Mouse (Mus musculus): ENCODE measurements around the gene Rab28. TPM values are rescaled to one million over a fixed set of nuclear protein-coding genes. Genes with fewer than 3 reads are reported as not detected.
"Not testable (repeated sequence)": the region's sequence is repeated elsewhere in the genome, so short reads cannot be mapped to it uniquely, and the experiment has no call there.

Rab28 gene
- polyA plus RNA-seq, 1 experiment from 2014 or later, result 79.1 TPM

DNA sequence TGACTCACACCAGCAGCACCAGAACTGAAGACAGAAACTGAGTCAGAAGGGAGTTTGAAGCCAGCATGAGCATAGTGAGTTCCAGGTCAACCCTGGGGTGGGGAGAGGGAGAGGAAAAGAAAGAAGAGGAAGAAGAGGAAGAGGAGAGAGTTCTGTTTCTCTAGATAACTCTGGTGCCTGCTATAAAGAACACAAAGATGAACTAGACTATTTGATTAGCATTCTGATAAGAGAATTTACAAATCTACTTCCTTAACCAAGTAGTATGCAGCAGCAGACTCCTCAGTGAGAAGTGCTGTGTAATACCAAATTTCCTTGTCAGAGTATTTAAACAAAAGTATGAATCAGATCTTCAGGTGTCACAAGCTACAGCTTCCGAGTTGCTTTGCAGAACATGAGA, 19.1 kb upstream of the Rab28 start:
- no peaks in the 10 kb centered on the region for H3K27me3 ChIP-seq
- H3K4me3 ChIP-seq, result no peak overlapping the region
- H3K4me1 ChIP-seq, result no peaks in the 10 kb centered on the region
- H3K27ac ChIP-seq, result no peak overlapping the region
- WGBS, result 77% methylated on average over 1 of the region's 1 CpGs
- H3K9ac ChIP-seq, result no peak overlapping the region
- no peaks in the 10 kb centered on the region for H3K36me3 ChIP-seq
- no peaks in the 10 kb centered on the region for H3K9me3 ChIP-seq
- no peak overlapping the region for H3K4me2 ChIP-seq
- no peak for ATAC-seq (ENCODE audit: insufficient number of reproducible peaks, insufficient read depth, low FRiP score, low TSS enrichment, low read depth)

DNA sequence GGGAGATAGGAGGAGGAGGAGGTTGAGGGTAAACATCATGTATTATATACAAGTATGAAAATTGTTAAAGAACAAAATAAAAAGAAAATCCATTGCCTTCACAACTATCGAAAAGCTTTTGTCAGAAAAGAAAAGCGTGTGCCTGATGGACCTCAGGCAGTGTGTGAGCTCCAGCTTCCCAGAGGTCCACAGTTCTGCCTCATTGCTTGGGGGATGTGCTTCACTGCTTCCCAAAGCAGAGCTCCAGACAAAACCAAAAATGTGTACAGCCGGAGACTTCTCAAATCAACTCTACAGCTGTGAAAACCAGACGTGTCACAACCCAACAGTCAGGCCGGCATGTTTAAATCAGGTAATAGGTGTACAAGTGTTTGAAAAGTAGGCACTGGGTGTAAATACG, 17.6 kb upstream of the Rab28 start:
- Histone ChIP-seq H3K9ac (no peak overlapping the region), H3K36me3 (no peaks in the 10 kb centered on the region), H3K27ac (no peak overlapping the region), H3K4me1 (no peaks in the 10 kb centered on the region), H3K27me3 (no peaks in the 10 kb centered on the region), H3K9me3 (no peaks in the 10 kb centered on the region), H3K4me3 (no peak overlapping the region), H3K4me2 (no peak overlapping the region)
- no peak for ATAC-seq (ENCODE audit: insufficient number of reproducible peaks, insufficient read depth, low FRiP score, low TSS enrichment, low read depth)
- 77% methylated on average over 6 of the region's 6 CpGs for whole genome bisulfite sequencing

DNA sequence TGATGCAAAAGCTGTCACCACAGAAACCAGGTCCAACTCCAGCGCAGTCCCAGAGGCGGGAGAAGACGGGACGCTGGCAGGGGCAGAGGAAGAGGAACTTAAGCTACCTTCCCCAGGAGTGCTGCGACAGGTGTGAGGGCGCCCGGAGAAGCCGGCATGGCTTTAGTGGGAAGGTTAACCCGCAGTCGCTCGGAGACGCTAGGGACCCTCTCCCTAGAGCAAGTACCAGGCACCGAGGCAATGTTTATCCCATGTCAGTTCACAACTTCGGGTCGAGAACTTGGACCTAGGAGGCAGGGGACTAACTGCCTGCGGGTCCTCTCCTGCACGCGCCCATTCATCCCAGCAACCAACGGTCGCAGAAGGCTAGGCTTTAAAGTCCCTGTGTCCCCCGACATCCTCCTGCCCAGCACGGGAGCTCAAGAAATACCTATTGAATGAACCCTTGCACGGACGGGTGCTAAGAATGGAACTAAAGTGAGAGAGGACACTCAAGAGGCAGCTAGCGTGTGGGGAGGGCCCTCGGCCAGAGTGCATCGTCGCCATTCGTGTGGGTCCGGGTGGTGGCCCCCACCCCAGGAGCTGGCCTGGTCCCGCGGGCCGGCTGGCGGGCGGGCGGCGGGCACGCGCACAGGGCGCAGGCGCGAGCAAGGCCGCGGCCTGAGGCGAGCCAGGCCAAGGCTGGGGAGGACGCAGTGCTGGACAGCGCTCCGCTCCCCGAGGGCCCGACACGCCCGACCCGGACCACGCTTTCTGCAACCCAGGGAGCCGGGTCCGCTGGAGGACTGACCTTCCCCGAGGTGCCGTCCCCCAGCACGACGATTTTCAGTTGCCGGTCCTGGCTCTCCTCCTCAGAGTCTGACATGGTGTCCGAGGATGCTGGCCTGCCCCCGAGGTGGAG, 592 bp downstream of the Rab28 start:
- Histone ChIP-seq H3K9me3 (no peaks in the 10 kb centered on the region), H3K9ac (peak overlapping the region; percentile 93), H3K4me1 (peaks cover 6% of the 10 kb centered on the region; the same call in 1 of the 2 replicates), H3K27me3 (no peaks in the 10 kb centered on the region), H3K4me3 (peak overlapping the region; percentile 94), H3K4me2 (peak overlapping the region; percentile 94), H3K27ac (peak overlapping the region; percentile 66; the same call in 1 of the 2 replicates), H3K36me3 (no peaks in the 10 kb centered on the region)
- WGBS, result under 1% methylated on average over 63 of the region's 63 CpGs
- peak; percentile 83 for ATAC-seq (ENCODE audit: insufficient number of reproducible peaks, insufficient read depth, low FRiP score, low TSS enrichment, low read depth)

DNA sequence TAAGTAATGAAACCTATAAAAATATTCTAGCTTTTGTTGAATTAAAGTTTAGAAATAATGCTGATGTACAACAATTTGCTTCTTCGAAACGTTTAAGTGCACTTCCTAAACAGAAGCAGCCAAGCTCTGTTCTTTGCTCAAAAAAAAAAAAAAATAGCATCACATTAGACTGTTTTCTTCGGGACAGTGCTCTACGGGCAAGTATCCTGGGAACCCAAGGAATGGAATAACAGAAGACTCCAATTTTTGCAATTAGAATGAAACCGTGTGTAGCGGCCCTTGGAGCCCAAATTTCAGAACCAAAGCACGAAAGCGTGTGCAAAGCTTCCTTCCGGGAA, 1.2 kb downstream of the Rab28 start:
- Histone ChIP-seq H3K9ac (peak overlapping the region; percentile 93), H3K4me2 (peak overlapping the region; percentile 94), H3K9me3 (no peaks in the 10 kb centered on the region), H3K4me3 (peak overlapping the region; percentile 94), H3K36me3 (no peaks in the 10 kb centered on the region), H3K27ac (no peak overlapping the region), H3K27me3 (no peaks in the 10 kb centered on the region), H3K4me1 (peaks cover 6% of the 10 kb centered on the region; the same call in 1 of the 2 replicates)
- no peak for ATAC-seq (ENCODE audit: insufficient number of reproducible peaks, insufficient read depth, low FRiP score, low TSS enrichment, low read depth)
- 5% methylated on average over 9 of the region's 9 CpGs for WGBS

DNA sequence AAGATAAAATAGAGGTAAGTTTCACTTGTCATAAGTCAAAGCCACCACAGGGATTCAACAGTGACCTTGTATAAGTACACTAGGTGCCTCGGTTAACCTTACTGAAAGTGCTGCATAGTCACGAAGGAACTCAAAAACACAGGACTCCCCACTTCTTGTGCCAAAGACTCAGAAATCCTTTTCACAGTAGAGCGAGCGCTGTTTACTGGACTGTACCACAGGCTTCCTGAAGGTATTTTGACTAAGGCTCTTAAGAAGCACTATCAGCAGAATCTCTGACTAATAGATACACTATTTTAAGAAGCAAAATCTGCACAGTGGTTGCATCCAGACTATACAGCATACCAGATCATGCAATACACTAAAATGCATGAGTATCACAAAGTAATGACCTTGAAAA, 6.9 kb downstream of the Rab28 start:
- H3K4me3 ChIP-seq; H3K27me3 ChIP-seq; H3K9me3 ChIP-seq; ATAC-seq (ENCODE audit: insufficient number of reproducible peaks, insufficient read depth, low FRiP score, low TSS enrichment, low read depth); H3K27ac ChIP-seq; H3K36me3 ChIP-seq; H3K4me1 ChIP-seq; H3K4me2 ChIP-seq; H3K9ac ChIP-seq: not testable (repeated sequence)
- 88% methylated on average over 4 of the region's 4 CpGs for WGBS

DNA sequence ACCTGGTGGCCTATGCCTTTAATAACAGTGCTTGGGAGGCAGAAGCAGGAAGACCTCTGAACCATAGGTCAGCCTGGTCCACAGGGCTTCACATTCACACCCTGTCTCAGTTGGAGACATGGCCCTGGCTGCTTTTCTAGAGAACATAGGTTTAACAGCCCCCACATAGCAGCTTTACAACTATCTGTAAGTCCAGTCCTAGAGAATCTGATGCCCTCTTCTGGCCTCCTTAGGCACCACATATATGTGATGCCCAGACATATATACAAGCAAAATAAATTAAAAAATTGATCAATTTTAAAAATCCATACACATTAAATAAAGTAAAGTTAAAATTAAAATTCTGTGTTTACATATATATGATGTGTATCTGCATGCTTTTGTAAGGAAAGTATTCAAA, 10.0 kb downstream of the Rab28 start:
- no peaks in the 10 kb centered on the region for H3K9me3 ChIP-seq
- no peak overlapping the region for H3K27ac ChIP-seq
- no peak overlapping the region for H3K9ac ChIP-seq
- no peaks in the 10 kb centered on the region for H3K27me3 ChIP-seq
- no peak overlapping the region for H3K4me3 ChIP-seq
- no peaks in the 10 kb centered on the region for H3K4me1 ChIP-seq
- no peaks in the 10 kb centered on the region for H3K36me3 ChIP-seq
- no peak for ATAC-seq (ENCODE audit: insufficient number of reproducible peaks, insufficient read depth, low FRiP score, low TSS enrichment, low read depth)
- H3K4me2 ChIP-seq, result no peak overlapping the region

DNA sequence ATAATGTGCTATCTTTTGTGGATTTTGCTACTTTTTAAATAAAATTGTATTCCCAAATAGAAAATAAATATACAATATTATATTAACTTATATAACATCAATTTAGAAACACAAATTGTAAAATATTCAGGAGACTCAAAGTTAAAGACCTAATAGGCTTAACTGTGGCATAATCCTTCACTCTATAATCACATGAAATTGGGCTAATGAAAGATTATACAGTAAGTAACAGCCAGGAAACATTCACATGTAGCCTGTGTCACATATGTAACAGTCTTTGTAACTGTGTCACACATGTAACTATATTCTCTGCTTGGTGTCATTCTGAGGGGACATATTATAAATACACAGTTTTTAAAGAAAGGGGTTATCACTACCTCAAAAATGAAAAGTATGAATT, 22.9 kb downstream of the Rab28 start:
- no peaks in the 10 kb centered on the region for H3K27me3 ChIP-seq
- H3K36me3 ChIP-seq, result no peaks in the 10 kb centered on the region; the same call in 1 of the 2 replicates
- no peak overlapping the region for H3K4me3 ChIP-seq
- no peak overlapping the region for H3K4me2 ChIP-seq
- H3K4me1 ChIP-seq, result no peaks in the 10 kb centered on the region
- no peak for ATAC-seq (ENCODE audit: insufficient number of reproducible peaks, insufficient read depth, low FRiP score, low TSS enrichment, low read depth)
- H3K9ac ChIP-seq, result no peak overlapping the region
- no peaks in the 10 kb centered on the region for H3K9me3 ChIP-seq
- H3K27ac ChIP-seq, result no peak overlapping the region

DNA sequence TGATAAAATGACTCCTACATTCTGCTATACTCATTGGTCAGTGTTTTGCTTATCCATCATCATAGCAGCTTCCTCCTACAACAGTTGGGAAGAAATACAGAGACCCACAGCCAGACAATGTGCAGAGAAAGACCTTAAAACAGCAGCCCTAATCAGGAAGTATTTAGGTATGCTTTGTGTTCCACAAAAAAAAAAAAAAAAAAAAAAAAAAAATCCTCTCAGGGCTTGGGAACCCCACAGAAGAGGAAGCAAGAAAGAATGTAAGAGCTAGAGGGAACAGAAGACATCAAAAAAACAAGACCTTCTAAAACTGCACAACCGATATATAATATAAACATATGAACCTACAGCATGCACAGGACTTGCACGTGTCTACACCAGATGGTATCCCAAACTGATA, 24.0 kb downstream of the Rab28 start:
- Histone ChIP-seq H3K9me3 (no peaks in the 10 kb centered on the region), H3K36me3 (no peaks in the 10 kb centered on the region; the same call in 1 of the 2 replicates), H3K9ac (no peak overlapping the region), H3K27ac (no peak overlapping the region), H3K4me3 (no peak overlapping the region), H3K4me2 (no peak overlapping the region), H3K4me1 (no peaks in the 10 kb centered on the region), H3K27me3 (no peaks in the 10 kb centered on the region)
- WGBS, result 89% methylated on average over 2 of the region's 2 CpGs
- ATAC-seq (ENCODE audit: insufficient number of reproducible peaks, insufficient read depth, low FRiP score, low TSS enrichment, low read depth), result no peak

DNA sequence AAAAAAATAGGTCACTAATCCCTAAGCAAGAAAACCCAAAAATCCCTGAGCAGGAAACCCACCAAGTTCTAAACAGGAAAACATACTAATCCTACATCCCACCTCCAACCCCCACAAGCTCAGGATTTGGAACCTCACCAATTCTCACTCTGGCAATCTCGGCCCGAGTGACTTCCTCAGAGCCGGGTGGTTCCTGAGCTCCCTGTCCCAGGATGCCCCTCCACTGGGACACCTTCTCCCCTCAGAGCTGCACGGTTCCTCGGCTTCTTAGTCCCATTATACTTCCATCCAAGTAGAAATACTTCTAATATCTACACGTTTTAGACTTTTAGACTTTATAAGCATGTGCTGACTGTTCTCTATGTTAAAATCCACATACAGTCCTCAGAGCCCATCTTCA, 41.9 kb downstream of the Rab28 start:
- H3K36me3 ChIP-seq, result no peaks in the 10 kb centered on the region
- no peak overlapping the region for H3K4me2 ChIP-seq
- 86% methylated on average over 6 of the region's 6 CpGs for WGBS
- no peak for ATAC-seq (ENCODE audit: insufficient number of reproducible peaks, insufficient read depth, low FRiP score, low TSS enrichment, low read depth)
- H3K4me3 ChIP-seq, result no peak overlapping the region
- H3K27me3 ChIP-seq, result no peaks in the 10 kb centered on the region
- no peaks in the 10 kb centered on the region for H3K9me3 ChIP-seq
- H3K9ac ChIP-seq, result no peak overlapping the region
- no peaks in the 10 kb centered on the region for H3K4me1 ChIP-seq
- no peak overlapping the region for H3K27ac ChIP-seq

DNA sequence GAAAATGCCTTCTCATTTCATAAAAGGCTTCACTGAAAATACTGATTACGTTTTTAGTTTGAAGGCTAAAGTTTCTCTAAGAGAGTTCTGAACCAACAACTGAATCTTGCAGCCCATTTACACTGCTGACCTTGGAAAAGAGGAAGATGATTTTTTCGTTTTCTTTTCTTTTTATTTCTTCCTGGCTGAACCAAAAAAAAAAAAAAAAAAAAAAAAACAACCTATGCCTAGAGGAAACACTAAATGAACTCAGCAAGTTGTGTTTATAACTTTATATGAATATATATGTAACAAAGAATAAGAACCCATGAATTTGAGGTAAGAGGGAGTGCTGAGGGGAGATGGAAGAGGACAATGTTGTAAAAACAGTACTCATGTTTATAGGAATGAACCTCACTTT, 71.2 kb downstream of the Rab28 start:
- no peaks in the 10 kb centered on the region for H3K36me3 ChIP-seq
- H3K9me3 ChIP-seq, result no peaks in the 10 kb centered on the region
- ATAC-seq (ENCODE audit: insufficient number of reproducible peaks, insufficient read depth, low FRiP score, low TSS enrichment, low read depth), result no peak
- no peak overlapping the region for H3K4me3 ChIP-seq
- no peak overlapping the region for H3K27ac ChIP-seq
- H3K4me1 ChIP-seq, result 0 out of 2 replicates have a peak, but pooled peaks cover 2% of the 10 kb centered on the region
- H3K9ac ChIP-seq, result no peak overlapping the region
- H3K4me2 ChIP-seq, result no peak overlapping the region
- 69% methylated on average over 2 of the region's 2 CpGs for WGBS
- H3K27me3 ChIP-seq, result no peaks in the 10 kb centered on the region

DNA sequence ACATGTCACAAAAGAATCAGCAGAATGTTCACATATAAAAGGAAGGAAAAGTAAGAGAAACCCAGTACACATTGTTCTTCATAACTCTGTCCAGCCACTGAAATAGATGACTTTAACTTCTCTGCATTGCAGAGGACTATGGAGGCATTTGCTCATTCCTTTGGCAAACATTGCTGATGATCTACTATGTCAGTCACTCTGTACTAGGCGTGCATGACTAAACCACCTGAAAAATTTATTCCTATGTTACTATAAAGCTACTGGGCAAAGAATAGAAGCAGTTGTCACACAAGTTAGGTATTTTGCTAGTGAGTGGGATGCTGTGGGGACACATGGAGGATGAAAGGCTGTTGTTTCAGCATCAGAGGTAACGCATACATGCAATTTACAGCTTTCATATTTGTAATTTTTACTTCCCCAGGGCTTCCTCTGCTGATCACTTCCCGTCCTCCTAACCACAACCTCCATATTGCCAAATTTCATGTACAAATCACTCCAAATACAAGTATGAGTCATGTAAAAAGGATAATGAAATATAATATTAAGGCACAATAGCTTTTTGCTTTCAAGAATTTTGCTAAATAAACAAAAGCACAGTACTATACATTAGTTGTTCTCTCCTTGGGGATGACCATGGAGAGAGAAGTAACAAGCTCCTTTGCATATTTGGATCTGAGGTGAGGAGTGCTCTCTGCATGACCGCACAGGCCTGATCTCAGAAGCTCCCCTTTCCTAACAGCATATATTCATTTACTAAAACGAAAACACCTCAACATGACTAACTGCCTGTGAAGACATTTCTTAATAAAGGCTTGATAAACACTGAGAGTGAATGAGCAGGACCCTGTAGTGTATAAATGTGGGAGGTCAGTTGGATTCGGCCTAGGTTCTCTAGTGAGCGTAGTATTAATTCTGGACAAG, 80.5 kb downstream of the Rab28 start:
- 87% methylated on average over 7 of the region's 7 CpGs for WGBS
- Histone ChIP-seq H3K4me3 (no peak overlapping the region), H3K4me2 (no peak overlapping the region), H3K9ac (no peak overlapping the region), H3K4me1 (no peaks in the 10 kb centered on the region), H3K36me3 (0 out of 2 replicates have a peak, but pooled peaks cover 4% of the 10 kb centered on the region), H3K27me3 (no peaks in the 10 kb centered on the region), H3K27ac (no peak overlapping the region), H3K9me3 (no peaks in the 10 kb centered on the region)
- no peak for ATAC-seq (ENCODE audit: insufficient number of reproducible peaks, insufficient read depth, low FRiP score, low TSS enrichment, low read depth)

DNA sequence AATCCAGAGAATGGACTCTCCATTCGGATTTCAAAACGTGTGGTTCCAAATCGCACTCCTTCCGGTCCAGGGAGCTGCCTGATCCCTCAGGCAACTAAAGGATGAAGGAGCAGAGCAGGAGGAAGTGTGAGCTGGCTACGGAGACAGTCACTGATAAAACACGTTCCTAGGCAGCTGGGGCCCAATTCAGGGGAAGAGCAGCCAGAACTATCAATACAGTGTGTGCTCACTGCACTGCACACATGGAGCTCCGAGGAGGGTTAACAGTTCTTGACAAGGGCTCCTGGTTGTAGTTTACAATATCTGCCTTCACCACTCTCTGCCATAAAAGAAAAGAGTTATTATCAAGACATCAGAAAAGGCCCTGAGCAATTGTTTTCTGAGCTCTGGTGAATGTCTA, 82.4 kb downstream of the Rab28 start:
- 0 out of 2 replicates have a peak, but pooled peaks cover 4% of the 10 kb centered on the region for H3K36me3 ChIP-seq
- no peak overlapping the region for H3K4me2 ChIP-seq
- H3K27me3 ChIP-seq, result no peaks in the 10 kb centered on the region
- no peak overlapping the region for H3K9ac ChIP-seq
- no peak for ATAC-seq (ENCODE audit: insufficient number of reproducible peaks, insufficient read depth, low FRiP score, low TSS enrichment, low read depth)
- H3K9me3 ChIP-seq, result no peaks in the 10 kb centered on the region
- H3K27ac ChIP-seq, result no peak overlapping the region
- H3K4me1 ChIP-seq, result no peaks in the 10 kb centered on the region
- no peak overlapping the region for H3K4me3 ChIP-seq
- 28% methylated on average over 7 of the region's 7 CpGs for WGBS

All from embryonic facial prominence, embryonic 13.5 days (tissue).